Mouse (Mus musculus): ENCODE data around the gene Aox3. TPM values are rescaled to one million over a fixed set of nuclear protein-coding genes. Genes with fewer than 3 reads are reported as not detected.

Gene Aox3
- polyA plus RNA-seq, 1 experiment from 2014 or later = 0.24 TPM

DNA sequence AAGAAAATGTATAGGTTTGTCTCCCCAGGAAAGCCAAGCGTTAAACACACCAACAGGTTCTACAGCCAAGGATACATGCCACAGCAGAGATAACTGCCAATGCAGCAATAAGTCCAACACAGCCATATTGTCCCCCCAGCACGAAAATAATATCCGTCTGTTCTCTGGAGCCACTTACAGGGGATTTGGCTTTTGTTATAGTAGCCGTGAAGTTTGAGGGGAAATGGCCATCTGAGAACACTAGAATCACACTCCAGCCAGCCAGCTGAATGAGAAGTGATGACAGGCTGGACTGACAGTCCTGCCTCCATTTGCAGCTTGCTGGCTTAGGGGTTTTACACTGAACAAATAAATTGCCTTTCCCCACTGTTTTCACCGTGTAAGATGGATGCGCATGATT lies 108.1 kb downstream of the Aox3 start:
- no peak overlapping the region for H3K4me2 ChIP-seq (replicated peaks)
- H3K4me1 ChIP-seq (replicated peaks) = 0 out of 2 replicates have a peak, but pooled peaks cover 3% of the 10 kb centered on the region
- WGBS = 66% methylated on average over 6 of the region's 6 CpGs
- no peak overlapping the region for H3K4me3 ChIP-seq (replicated peaks)
- H3K27ac ChIP-seq = no peak overlapping the region
- H3K27me3 ChIP-seq = no peaks in the 10 kb centered on the region
- H3K9ac ChIP-seq (replicated peaks) = no peak overlapping the region
- ATAC-seq = no peak
- no peaks in the 10 kb centered on the region for H3K9me3 ChIP-seq
- H3K36me3 ChIP-seq = no peaks in the 10 kb centered on the region

DNA sequence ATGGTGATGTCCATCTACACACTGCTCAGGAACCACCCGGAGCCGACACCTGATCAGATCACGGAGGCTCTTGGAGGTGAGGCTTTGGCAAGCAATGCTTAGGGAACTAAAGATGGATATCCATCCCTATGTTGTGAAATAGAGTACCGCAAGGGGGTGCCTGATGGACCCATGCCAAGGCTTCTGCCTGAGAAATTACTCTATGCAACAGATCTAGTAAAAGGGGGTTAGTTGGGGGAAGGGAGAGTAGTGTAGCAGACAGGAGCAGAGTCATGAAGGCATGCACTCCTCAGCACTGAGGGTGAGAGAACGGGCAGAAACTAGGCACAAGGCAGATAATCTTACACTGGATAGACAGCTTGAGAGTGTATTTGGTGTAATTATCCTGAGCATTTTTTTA lies 108.9 kb downstream of the Aox3 start:
- Histone ChIP-seq H3K4me2 (replicated peaks) (no peak overlapping the region), H3K9me3 (no peaks in the 10 kb centered on the region), H3K27me3 (no peaks in the 10 kb centered on the region), H3K4me1 (replicated peaks) (0 out of 2 replicates have a peak, but pooled peaks cover 3% of the 10 kb centered on the region), H3K36me3 (no peaks in the 10 kb centered on the region), H3K27ac (no peak overlapping the region), H3K4me3 (replicated peaks) (no peak overlapping the region), H3K9ac (replicated peaks) (no peak overlapping the region)
- ATAC-seq = no peak
- WGBS = 95% methylated on average over 5 of the region's 5 CpGs

DNA sequence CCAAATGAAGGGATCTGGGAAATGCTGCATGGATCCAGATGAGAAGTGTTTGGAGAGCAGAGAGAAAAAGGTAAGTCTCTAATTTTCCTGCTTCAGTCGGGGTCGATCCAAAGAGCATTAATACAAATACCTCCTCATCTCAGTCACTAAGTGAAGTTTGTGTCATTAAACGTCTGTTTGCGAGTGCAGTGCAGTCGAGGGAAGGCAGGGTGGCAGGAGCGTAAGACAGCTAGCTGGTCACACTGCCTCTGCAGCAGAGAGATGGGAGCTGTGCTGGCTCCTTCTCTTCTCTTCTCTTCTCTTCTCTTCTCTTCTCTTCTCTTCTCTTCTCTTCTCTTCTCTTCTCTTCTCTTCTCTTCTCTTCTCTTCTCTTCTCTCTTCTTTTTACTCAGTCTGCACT lies 115.2 kb downstream of the Aox3 start:
- ATAC-seq = no peak
- Histone ChIP-seq H3K9ac (replicated peaks) (no peak overlapping the region), H3K9me3 (no peaks in the 10 kb centered on the region), H3K27ac (no peak overlapping the region), H3K4me3 (replicated peaks) (no peak overlapping the region), H3K4me2 (replicated peaks) (no peak overlapping the region), H3K36me3 (no peaks in the 10 kb centered on the region), H3K27me3 (no peaks in the 10 kb centered on the region), H3K4me1 (replicated peaks) (no peaks in the 10 kb centered on the region)
- WGBS = 79% methylated on average over 6 of the region's 6 CpGs

DNA sequence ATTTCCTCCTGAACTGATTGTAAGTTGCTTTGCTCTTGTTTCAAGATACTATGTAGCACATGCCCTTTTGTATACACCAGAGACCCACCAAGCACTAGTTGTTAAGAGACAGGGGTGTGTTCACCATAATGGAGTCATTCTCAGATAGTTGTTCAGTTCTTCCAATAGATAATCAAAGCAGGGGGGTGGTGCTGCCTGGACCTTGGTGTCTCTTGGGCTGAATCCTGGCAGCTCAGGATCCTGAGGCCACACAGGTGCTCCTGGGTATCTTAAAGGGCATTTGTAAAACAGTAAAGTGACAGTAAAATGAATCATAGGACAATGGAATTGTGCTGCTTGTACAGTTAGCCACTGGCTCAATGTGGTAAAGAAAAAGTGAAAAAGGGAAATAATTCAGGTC lies 116.0 kb downstream of the Aox3 start:
- Histone ChIP-seq H3K27me3 (no peaks in the 10 kb centered on the region), H3K9me3 (no peaks in the 10 kb centered on the region), H3K4me3 (replicated peaks) (no peak overlapping the region), H3K4me2 (replicated peaks) (no peak overlapping the region), H3K9ac (replicated peaks) (no peak overlapping the region), H3K36me3 (no peaks in the 10 kb centered on the region), H3K4me1 (replicated peaks) (no peaks in the 10 kb centered on the region), H3K27ac (no peak overlapping the region)
- ATAC-seq = no peak

DNA sequence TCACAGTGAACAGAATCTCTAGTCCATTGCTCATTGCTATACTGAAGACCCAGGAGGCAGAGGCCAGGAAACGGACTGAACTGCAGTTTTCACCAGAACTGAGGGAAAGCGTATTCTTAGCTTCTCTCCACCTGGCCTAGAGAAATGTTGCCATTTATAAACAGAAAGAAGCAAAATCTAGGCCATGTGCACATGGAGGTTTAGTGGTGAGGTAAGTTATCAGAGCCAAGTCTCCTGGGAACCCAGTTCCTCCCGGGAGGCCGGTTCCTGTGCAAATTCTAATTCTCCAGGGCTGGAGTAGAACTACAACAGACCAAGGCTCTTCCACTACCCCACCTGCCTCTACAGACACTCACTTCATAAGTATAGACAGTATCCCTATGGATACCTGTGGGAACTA lies 116.8 kb downstream of the Aox3 start:
- WGBS = 93% methylated on average over 4 of the region's 4 CpGs
- no peaks in the 10 kb centered on the region for H3K27me3 ChIP-seq
- no peaks in the 10 kb centered on the region for H3K9me3 ChIP-seq
- no peaks in the 10 kb centered on the region for H3K4me1 ChIP-seq (replicated peaks)
- H3K9ac ChIP-seq (replicated peaks) = no peak overlapping the region
- no peak overlapping the region for H3K4me3 ChIP-seq (replicated peaks)
- no peak for ATAC-seq
- no peaks in the 10 kb centered on the region for H3K36me3 ChIP-seq
- H3K4me2 ChIP-seq (replicated peaks) = no peak overlapping the region
- no peak overlapping the region for H3K27ac ChIP-seq

DNA sequence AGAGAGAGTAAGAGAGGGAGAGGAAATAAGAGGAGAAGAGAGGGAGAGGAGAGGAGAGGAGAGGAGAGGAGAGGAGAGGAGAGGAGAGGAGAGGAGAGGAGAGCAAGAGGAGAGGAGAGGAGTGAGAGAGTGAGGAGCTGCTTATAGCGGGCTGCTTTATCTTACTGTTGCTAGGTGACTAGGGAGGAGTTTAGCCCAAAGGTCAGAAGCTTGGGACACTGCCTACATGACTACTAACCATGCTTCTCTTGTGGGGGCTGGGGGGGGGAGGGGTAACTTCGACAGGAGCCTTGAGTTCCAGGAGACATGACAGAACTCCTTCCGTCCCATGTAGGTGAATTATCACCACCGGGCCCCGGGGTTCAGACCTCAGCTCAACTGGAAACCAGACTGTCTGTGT lies 117.6 kb downstream of the Aox3 start:
- no peaks in the 10 kb centered on the region for H3K9me3 ChIP-seq
- no peak for ATAC-seq
- WGBS = 55% methylated on average over 5 of the region's 5 CpGs
- no peak overlapping the region for H3K4me3 ChIP-seq (replicated peaks)
- no peak overlapping the region for H3K9ac ChIP-seq (replicated peaks)
- H3K36me3 ChIP-seq = no peaks in the 10 kb centered on the region
- no peaks in the 10 kb centered on the region for H3K4me1 ChIP-seq (replicated peaks)
- no peaks in the 10 kb centered on the region for H3K27me3 ChIP-seq
- no peak overlapping the region for H3K27ac ChIP-seq
- H3K4me2 ChIP-seq (replicated peaks) = no peak overlapping the region

DNA sequence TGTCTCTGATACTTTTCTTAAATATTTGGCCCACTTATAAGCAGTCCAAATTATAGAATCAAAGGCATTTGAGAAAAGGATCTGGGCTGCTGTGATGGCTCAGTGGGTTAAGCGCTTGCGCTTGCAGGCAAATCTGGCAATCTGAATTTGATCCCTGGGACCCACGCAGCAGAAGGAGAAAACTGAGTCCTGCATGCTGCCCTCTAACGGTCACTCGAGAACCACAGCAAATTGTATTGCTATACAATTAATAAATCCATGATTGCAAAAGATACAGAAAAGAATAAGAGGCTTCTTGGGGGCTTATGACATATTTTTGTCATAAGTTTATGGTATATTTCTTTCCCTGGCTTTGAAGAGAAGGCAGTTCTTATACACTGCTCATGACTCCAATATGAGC lies 122.5 kb downstream of the Aox3 start:
- Histone ChIP-seq H3K27me3 (no peaks in the 10 kb centered on the region), H3K4me1 (replicated peaks) (no peaks in the 10 kb centered on the region), H3K9ac (replicated peaks) (no peak overlapping the region), H3K27ac (no peak overlapping the region), H3K4me3 (replicated peaks) (no peak overlapping the region), H3K9me3 (no peaks in the 10 kb centered on the region), H3K36me3 (no peaks in the 10 kb centered on the region), H3K4me2 (replicated peaks) (no peak overlapping the region)
- WGBS = 61% methylated on average over 5 of the region's 5 CpGs
- no peak for ATAC-seq

DNA sequence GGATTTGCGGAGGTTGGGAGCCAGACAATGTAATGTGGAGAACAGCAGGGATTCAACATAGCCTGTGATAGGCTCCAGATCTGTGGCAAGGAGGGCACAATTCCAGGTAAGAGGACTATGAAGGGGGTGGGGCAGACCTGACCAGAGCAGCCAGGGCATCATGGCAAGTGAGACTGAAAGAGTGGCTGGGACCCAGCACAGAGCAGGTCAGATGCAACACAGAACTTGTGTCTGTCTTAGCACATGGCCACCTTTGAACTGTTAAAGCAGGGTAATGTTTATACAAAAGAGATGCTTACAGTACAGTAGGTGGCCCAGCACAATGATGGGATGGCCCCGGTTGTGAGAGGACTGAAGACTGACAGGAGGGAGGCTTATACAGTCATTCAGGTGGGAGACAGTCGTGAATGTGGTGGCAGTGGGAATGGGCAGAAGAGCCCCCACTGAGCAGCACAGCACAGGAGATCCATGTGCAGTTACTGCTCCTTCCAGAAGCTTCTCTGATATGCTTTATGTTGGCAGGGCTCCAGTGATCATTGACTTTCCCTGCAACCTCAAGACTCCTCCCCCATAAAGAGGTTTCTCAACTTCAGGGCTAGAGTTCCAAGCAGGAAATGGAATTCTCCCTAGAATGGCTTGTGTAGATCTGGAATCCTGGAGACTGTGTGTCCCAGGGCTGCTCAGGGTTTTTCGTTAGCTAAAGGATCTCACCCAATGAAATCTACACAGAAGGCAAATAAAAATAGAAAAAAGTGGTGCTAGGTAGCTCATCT lies 124.8 kb downstream of the Aox3 start:
- Histone ChIP-seq H3K4me2 (replicated peaks) (no peak overlapping the region), H3K27me3 (no peaks in the 10 kb centered on the region), H3K4me3 (replicated peaks) (no peak overlapping the region), H3K9ac (replicated peaks) (no peak overlapping the region), H3K27ac (no peak overlapping the region), H3K9me3 (no peaks in the 10 kb centered on the region), H3K36me3 (no peaks in the 10 kb centered on the region), H3K4me1 (replicated peaks) (no peaks in the 10 kb centered on the region)
- 0 out of 2 replicates have a peak, but pooled peaks have one; percentile 24 for ATAC-seq
- 80% methylated on average over 4 of the region's 4 CpGs for WGBS

DNA sequence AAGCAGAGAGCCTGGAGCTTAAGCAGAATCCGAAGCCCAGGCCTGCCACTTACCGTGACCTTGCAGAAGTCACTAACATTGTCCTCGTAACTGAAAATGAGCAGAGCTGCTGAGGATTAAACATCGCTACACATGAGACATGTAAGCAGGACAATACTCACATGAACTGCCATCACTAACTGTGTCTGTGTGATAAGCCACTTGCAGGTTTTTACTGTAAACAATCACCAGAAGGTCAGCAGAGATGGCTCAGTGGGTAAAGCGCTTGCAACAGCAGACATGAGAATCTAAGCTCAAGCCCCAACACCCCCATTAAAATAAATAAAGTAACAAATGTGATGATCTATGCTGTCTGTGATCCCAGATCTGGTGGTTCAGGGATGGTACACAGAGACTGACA lies 125.5 kb downstream of the Aox3 start:
- Histone ChIP-seq H3K4me3 (replicated peaks) (no peak overlapping the region), H3K9me3 (no peaks in the 10 kb centered on the region), H3K36me3 (no peaks in the 10 kb centered on the region), H3K4me2 (replicated peaks) (no peak overlapping the region), H3K4me1 (replicated peaks) (no peaks in the 10 kb centered on the region), H3K27ac (no peak overlapping the region), H3K9ac (replicated peaks) (no peak overlapping the region), H3K27me3 (no peaks in the 10 kb centered on the region)
- ATAC-seq = no peak
- 88% methylated on average over 5 of the region's 5 CpGs for WGBS

DNA sequence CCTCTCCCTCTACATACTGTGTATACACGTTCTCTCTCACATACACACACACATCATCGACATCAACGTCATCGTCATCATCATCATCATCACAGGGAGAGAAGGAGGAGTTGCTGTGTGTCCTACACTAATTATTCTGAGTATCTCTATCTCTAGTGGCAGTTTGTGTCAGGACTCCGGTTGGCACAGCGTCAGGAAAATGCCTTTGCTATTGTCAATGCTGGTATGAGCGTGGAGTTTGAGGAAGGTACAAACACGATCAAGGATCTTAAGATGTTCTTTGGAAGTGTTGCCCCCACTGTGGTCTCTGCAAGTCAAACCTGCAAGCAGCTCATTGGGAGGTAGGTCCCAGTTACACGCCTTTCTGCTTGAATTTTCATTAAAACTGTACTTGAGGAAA lies 126.0 kb downstream of the Aox3 start:
- no peak overlapping the region for H3K4me2 ChIP-seq (replicated peaks)
- ATAC-seq = no peak
- H3K4me3 ChIP-seq (replicated peaks) = no peak overlapping the region
- H3K4me1 ChIP-seq (replicated peaks) = no peaks in the 10 kb centered on the region
- no peak overlapping the region for H3K27ac ChIP-seq
- H3K9ac ChIP-seq (replicated peaks) = no peak overlapping the region
- no peaks in the 10 kb centered on the region for H3K27me3 ChIP-seq
- H3K9me3 ChIP-seq = no peaks in the 10 kb centered on the region
- no peaks in the 10 kb centered on the region for H3K36me3 ChIP-seq
- WGBS = 95% methylated on average over 9 of the region's 9 CpGs

DNA sequence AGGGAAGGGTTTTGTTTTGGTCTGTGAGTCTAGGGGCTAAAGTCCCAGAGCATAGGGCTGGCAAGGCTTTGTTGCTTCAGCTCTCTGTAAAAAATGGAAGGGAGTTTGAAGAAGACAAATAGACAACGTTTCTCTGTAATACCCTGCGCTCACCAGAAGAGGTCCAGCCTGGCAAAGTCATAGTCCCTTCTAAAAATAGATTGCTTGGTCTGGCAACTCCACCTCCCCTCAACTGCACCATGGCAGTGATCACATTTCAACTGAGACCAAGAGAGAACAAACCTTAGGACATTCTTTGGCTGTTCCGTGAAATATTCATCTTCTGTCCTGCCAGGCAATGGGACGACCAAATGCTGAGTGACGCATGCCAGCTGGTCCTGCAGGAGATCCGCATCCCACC lies 127.4 kb downstream of the Aox3 start:
- Histone ChIP-seq H3K27me3 (no peaks in the 10 kb centered on the region), H3K4me2 (replicated peaks) (no peak overlapping the region), H3K9ac (replicated peaks) (no peak overlapping the region), H3K36me3 (no peaks in the 10 kb centered on the region), H3K4me3 (replicated peaks) (no peak overlapping the region), H3K9me3 (no peaks in the 10 kb centered on the region), H3K27ac (no peak overlapping the region), H3K4me1 (replicated peaks) (no peaks in the 10 kb centered on the region)
- WGBS = 78% methylated on average over 6 of the region's 6 CpGs
- no peak for ATAC-seq

DNA sequence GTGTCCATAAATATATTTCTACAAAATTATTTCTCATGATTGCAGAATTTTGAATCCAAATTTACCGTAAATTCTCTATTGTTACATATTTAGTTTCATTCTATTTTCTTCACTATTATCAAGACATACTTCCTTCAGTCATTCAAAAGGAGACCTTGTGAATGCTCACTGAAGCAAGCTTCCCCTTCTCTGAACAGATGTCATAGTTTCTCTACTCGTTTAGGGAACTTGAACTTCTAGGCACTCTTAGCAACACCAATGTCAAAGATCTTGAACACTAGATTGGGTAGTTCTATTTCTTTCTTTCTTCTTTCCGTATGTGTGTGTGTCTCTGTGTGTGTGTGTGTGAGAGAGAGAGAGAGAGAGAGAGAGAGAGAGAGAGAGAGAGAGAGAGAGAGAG lies 131.6 kb downstream of the Aox3 start:
- no peaks in the 10 kb centered on the region for H3K4me1 ChIP-seq (replicated peaks)
- H3K36me3 ChIP-seq = no peaks in the 10 kb centered on the region
- no peak overlapping the region for H3K27ac ChIP-seq
- WGBS = 82% methylated on average over 3 of the region's 3 CpGs
- no peak overlapping the region for H3K9ac ChIP-seq (replicated peaks)
- no peaks in the 10 kb centered on the region for H3K9me3 ChIP-seq
- H3K4me2 ChIP-seq (replicated peaks) = no peak overlapping the region
- no peak overlapping the region for H3K4me3 ChIP-seq (replicated peaks)
- H3K27me3 ChIP-seq = no peaks in the 10 kb centered on the region
- no peak for ATAC-seq

DNA sequence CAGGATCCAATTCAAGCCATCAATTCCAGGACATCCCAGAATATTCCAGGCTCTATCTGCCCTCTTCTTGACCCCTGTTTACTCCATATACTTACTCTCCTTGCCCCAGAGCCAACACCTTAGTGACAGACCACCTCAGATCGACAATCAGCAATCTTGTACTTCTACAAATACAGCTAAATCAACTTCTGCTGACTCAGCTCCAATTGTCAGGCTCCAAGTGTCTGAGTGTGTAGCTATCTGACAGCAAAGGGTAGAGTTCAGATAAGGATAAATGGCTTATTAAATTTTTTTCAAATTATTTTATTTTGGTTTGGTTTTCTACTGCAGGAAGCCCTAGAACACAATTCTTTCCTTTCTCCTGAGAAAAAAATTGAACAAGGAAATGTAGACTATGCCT lies 135.6 kb downstream of the Aox3 start:
- WGBS = 78% methylated on average over 1 of the region's 1 CpGs

More for the DNA sequence above, 135.6 kb downstream of the Aox3 start:
- H3K9me3 ChIP-seq = no peaks in the 10 kb centered on the region
- H3K9ac ChIP-seq (replicated peaks) = no peak overlapping the region
- H3K36me3 ChIP-seq = no peaks in the 10 kb centered on the region
- H3K27ac ChIP-seq = no peak overlapping the region
- H3K4me1 ChIP-seq (replicated peaks) = no peaks in the 10 kb centered on the region
- no peak overlapping the region for H3K4me3 ChIP-seq (replicated peaks)
- no peak overlapping the region for H3K4me2 ChIP-seq (replicated peaks)
- H3K27me3 ChIP-seq = no peaks in the 10 kb centered on the region
- no peak for ATAC-seq
